Mouse (Mus musculus) small intestine, adult 2 months (tissue): Measurements from ENCODE around the gene Vps13d. TPM values are rescaled to one million over a fixed set of nuclear protein-coding genes. Genes with fewer than 3 reads are reported as not detected.

ENCODE experiments used
- H3K27ac ChIP-seq: fragments of 200-500 bp; 2 replicates; pipeline ENCODE4 v1.5.1; 2012; ENCODE audit warnings: low read depth, low read length, control low read depth, inconsistent platforms; ENCODE audit not compliant: insufficient read depth
- H3K27me3 ChIP-seq: fragments of 200-500 bp; 2 replicates; pipeline ENCODE4 v1.6.1; 2012; ENCODE audit warnings: mild to moderate bottlenecking, moderate library complexity, low read length, inconsistent platforms; ENCODE audit not compliant: control insufficient read depth, insufficient read depth
- H3K36me3 ChIP-seq: fragments of 200-500 bp; 2 replicates; pipeline ENCODE4 v1.6.1; 2012; ENCODE audit warnings: mild to moderate bottlenecking, low read length, control low read depth, inconsistent platforms; ENCODE audit not compliant: control insufficient read depth, insufficient read depth
- H3K4me1 ChIP-seq: fragments of 200-500 bp; 2 replicates; pipeline ENCODE4 v1.6.1; 2012; ENCODE audit warnings: low read length, inconsistent platforms, mixed read lengths; ENCODE audit not compliant: control insufficient read depth, insufficient read depth, insufficient read length
- H3K4me3 ChIP-seq: fragments of 200-500 bp; 2 replicates; pipeline ENCODE4 v1.5.1; 2012; ENCODE audit warnings: low read depth, mild to moderate bottlenecking, control low read depth, inconsistent platforms, low read length, moderate library complexity
- CTCF ChIP-seq: fragments of 200-500 bp; IDR thresholded peaks from 2 replicates; pipeline ENCODE4 v1.5.1; 2012; ENCODE audit warnings: low read depth, mild to moderate bottlenecking, control low read depth, inconsistent platforms, low read length, moderate library complexity, mixed read lengths; ENCODE audit not compliant: insufficient replicate concordance, insufficient read length; ENCODE audit errors: extremely low read depth
- POLR2A ChIP-seq: fragments of 200-500 bp; IDR thresholded peaks from 2 replicates; pipeline ENCODE4 v1.6.1; 2012; ENCODE audit warnings: low read depth, mild to moderate bottlenecking, control low read depth, inconsistent platforms, low read length, moderate library complexity
- WGBS: fragments of 180-500 bp; shearing (Covaris S2); methylation state at CpG from one replicate; pipeline ENCODE4 v1.1.7; 2018; 5-methylcytosine and 5-hydroxymethylcytosine counted together
- polyA plus RNA-seq: library from polyadenylated mRNA; depleted of rRNA; stranded (reverse); fragments of >200 nt; gene quantifications from 2 replicates; pipeline ENCODE4 v1.2.3, GENCODE M21; 2012

Gene Vps13d
- polyA plus RNA-seq, 1 experiment: 11.9 TPM

GRCm38 (mm10) chr4:145125463-145126220 is 69.2 kb downstream of the Vps13d start:
- WGBS: 85% methylated on average over 4 of the region's 4 CpGs
- no peaks in the 10 kb centered on the region for H3K27me3 ChIP-seq

GRCm38 (mm10) chr4:145124419-145124818 is 70.4 kb downstream of the Vps13d start:
- Histone ChIP-seq H3K27me3 (no peaks in the 10 kb centered on the region), H3K4me1 (no peaks in the 10 kb centered on the region), H3K4me3 (no peak overlapping the region), H3K27ac (no peak overlapping the region), H3K36me3 (peaks cover 81% of the 10 kb centered on the region)
- WGBS: 91% methylated on average over 4 of the region's 4 CpGs
- TF ChIP-seq CTCF: no peak

More at GRCm38 (mm10) chr4:145125463-145126220, 69.2 kb downstream of the Vps13d start:
- H3K4me1 ChIP-seq: no peaks in the 10 kb centered on the region
- no peak overlapping the region for H3K27ac ChIP-seq
- TF ChIP-seq CTCF (no peak), POLR2A (no peak)
- H3K4me3 ChIP-seq: no peak overlapping the region
- H3K36me3 ChIP-seq: peaks cover 79% of the 10 kb centered on the region

GRCm38 (mm10) chr4:145111641-145112040 is 83.2 kb downstream of the Vps13d start:
- H3K4me3 ChIP-seq: no peak overlapping the region
- no peak for TF ChIP-seq CTCF
- peaks cover 70% of the 10 kb centered on the region for H3K36me3 ChIP-seq
- H3K27me3 ChIP-seq: no peaks in the 10 kb centered on the region
- H3K27ac ChIP-seq: no peak overlapping the region
- WGBS: 62% methylated on average over 4 of the region's 4 CpGs
- H3K4me1 ChIP-seq: no peaks in the 10 kb centered on the region

- H3K36me3 ChIP-seq: peaks cover 71% of the 10 kb centered on the region
- 87% methylated on average over 6 of the region's 6 CpGs for WGBS
- no peak for TF ChIP-seq CTCF
- TF ChIP-seq POLR2A: no peak
Measured at GRCm38 (mm10) chr4:145110736-145111135, 84.1 kb downstream of the Vps13d start.

GRCm38 (mm10) chr4:145106796-145107195 is 88.0 kb downstream of the Vps13d start:
- 77% methylated on average over 6 of the region's 6 CpGs for WGBS

More at GRCm38 (mm10) chr4:145110736-145111135, 84.1 kb downstream of the Vps13d start:
- Histone ChIP-seq H3K4me1 (no peaks in the 10 kb centered on the region), H3K27me3 (no peaks in the 10 kb centered on the region), H3K27ac (no peak overlapping the region), H3K4me3 (no peak overlapping the region)

GRCm38 (mm10) chr4:145105319-145105718 is 89.5 kb downstream of the Vps13d start:
- Histone ChIP-seq H3K27ac (no peak overlapping the region), H3K36me3 (peaks cover 64% of the 10 kb centered on the region), H3K27me3 (no peaks in the 10 kb centered on the region), H3K4me3 (no peak overlapping the region), H3K4me1 (no peaks in the 10 kb centered on the region)
- no peak for TF ChIP-seq POLR2A
- TF ChIP-seq CTCF: no peak
- WGBS: 81% methylated on average over 6 of the region's 6 CpGs

More at GRCm38 (mm10) chr4:145106796-145107195, 88.0 kb downstream of the Vps13d start:
- no peaks in the 10 kb centered on the region for H3K27me3 ChIP-seq
- peaks cover 70% of the 10 kb centered on the region for H3K36me3 ChIP-seq
- H3K4me3 ChIP-seq: no peak overlapping the region
- no peaks in the 10 kb centered on the region for H3K4me1 ChIP-seq
- TF ChIP-seq CTCF: no peak
- TF ChIP-seq POLR2A: no peak
- H3K27ac ChIP-seq: no peak overlapping the region

GRCm38 (mm10) chr4:145104917-145105316 is 89.9 kb downstream of the Vps13d start:
- Histone ChIP-seq H3K36me3 (peaks cover 61% of the 10 kb centered on the region), H3K4me1 (no peaks in the 10 kb centered on the region), H3K27ac (no peak overlapping the region), H3K27me3 (no peaks in the 10 kb centered on the region), H3K4me3 (no peak overlapping the region)
- WGBS: 81% methylated on average over 2 of the region's 2 CpGs
- no peak for TF ChIP-seq POLR2A
- TF ChIP-seq CTCF: no peak
